Mouse (Mus musculus) heart, adult 9 months (tissue): ENCODE data around the gene Enho.

Experiments
- DNase-seq, 2 experiments: peaks; one replicate each; pipeline ENCODE4 v3.0.0; 2022; ENCODE audit warnings: low spot score in 2 of 2

The Enho gene

DNA sequence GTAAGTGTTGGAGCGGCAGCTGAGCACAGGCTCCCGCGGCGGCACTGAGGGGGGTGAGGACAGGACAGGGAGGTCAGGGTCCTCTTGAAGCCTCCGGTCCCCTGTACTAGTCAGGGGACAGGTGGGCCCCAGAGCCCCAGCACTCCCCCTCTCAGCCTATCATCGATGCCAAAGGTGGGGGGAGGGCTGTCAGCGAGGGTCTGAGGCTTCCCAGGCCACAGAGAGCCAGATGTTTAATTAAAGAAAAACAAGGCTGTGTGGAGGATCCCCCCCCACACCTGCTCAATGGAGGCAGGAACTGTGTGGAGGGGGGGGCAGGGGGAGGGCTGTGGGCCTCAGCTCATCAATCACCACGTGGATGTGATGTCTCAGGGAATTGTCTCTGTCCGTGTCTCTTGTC lies 23.5 kb upstream of the Enho start:
- no peak for DNase-seq

GRCm38 (mm10) chr4:41662723-41663122 lies 22.6 kb upstream of the Enho start:
- no peak for DNase-seq

- DNase-seq = no peak
Observed at GRCm38 (mm10) chr4:41660851-41661430, 20.8 kb upstream of the Enho start.

DNA sequence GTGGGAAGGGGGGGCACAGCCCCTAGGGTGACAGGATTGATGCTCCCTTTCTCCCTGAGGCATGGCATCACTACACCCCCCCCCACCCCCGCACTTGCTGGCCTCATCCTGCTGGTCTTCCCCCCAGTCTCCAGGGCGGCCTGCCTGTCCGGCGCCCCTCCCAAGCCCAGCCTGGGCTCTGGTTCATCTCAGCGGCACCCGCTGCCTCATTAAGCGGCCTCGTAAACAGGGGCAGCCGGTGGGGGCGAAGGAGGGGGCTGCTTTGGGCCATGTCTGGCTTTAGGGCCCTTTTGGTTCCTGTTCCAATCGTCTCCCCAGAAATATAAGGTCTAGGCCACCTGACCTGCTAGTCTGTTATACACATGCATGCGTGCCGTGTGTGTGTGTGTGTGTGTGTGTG lies 19.4 kb upstream of the Enho start:
- DNase-seq = no peak

DNA sequence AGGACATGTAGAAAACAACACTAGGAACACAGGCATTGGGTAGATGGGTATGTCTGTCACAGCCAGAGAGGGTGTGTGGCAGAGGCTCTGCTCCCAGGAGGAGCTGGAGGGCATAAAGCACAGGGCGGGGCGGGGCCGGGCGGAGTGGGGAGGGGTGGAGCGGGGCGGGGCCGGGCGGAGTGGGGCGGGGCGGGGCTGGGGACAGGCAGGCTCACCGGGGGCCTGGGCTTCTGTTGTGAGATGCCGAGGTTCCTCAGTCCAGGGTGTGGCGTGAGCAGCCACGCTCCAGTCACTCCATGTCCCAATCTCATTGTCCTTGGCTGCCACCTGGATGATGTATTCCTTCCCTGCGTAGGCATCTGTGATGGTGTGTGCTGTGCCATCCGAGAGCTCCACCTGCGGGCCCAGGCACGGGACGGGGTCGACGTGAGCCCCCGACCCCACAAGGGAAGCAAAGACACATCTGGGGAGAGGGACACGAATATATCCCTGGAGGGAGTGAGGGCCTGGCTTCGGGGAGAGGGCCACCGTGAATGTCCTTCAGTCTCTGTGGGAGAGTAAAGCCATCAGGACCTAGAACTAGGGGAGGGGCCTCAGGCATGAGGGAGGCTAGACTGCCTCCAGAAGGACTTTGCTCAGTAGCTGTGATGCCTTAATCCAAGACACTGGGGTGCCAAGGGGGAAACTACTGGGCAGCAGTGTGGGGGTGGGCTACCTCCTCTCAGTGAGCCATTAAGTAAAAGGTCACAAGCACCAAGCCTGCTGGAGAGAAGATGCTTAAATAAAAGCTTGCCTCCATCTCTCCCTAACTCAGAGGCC lies 18.7 kb upstream of the Enho start:
- DNase-seq = no peak

- DNase-seq = no peak
Observed at GRCm38 (mm10) chr4:41655525-41655924, 15.4 kb upstream of the Enho start.

- peak in 1 of 2 experiments; percentile 30 for DNase-seq
Observed at GRCm38 (mm10) chr4:41654217-41654616, 14.1 kb upstream of the Enho start.

- no peak for DNase-seq
Observed at GRCm38 (mm10) chr4:41653730-41654129, 13.6 kb upstream of the Enho start.

DNA sequence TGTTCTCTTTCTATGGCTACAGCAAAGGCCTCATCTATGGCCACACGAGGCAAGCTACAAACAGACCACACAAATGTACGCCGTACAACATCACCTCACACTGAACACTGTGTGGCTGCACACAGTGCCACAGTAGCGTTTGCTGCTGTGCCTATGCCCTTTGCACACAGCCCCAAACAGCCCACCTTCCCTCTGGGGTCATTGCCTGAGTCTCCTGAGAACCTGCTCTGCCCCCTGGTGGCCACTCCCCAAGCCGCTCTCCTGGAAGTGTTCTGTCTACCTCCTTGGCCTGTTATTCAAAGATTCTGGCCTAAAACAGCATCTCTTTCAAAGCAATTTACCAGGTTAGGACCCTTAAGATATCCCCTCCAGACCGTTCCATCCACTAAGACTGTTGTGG lies 13.2 kb upstream of the Enho start:
- peak in 1 of 2 experiments; percentile 47 for DNase-seq

DNA sequence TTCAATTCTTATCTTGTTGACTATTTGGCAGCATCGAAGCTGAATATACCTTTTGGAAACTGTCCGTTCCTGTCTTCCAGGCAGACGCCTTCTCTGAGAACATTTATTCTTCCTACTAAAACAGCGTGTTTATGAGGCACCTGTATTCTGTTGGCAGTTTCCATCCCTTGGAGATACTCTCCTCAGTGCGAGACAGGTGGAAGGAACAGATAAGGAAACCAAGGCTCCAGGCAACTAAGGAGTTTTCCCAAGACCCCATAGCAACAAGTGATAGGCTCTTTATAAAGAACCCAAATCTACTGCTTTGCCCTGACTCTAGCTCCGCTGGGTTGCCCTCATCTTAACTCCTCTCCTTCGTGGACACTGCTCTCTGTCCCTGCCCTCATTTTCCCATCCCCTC lies 8.5 kb upstream of the Enho start:
- DNase-seq = no peak

DNA sequence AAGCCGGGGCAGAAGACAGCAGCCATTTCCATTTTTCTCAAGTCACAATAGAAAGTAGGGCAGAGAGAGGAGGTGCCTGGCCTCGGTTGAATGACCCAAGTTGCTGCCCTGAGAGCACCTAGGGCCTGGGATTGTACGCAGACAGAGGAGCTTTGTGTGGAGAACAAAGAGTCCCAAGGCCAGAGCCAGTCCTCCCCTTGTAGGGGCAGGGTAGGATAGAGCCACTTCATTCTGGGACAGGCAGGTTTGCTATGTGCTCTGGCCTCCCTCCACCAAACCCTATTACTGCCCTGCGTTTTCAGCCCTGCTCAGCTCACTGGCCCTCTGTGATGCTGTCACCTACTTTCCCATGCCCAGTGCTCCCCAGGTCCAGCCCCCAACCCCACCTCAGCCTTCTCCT lies 8.0 kb upstream of the Enho start:
- no peak for DNase-seq

- no peak for DNase-seq
Observed at GRCm38 (mm10) chr4:41645488-41645887, 5.4 kb upstream of the Enho start.

DNA sequence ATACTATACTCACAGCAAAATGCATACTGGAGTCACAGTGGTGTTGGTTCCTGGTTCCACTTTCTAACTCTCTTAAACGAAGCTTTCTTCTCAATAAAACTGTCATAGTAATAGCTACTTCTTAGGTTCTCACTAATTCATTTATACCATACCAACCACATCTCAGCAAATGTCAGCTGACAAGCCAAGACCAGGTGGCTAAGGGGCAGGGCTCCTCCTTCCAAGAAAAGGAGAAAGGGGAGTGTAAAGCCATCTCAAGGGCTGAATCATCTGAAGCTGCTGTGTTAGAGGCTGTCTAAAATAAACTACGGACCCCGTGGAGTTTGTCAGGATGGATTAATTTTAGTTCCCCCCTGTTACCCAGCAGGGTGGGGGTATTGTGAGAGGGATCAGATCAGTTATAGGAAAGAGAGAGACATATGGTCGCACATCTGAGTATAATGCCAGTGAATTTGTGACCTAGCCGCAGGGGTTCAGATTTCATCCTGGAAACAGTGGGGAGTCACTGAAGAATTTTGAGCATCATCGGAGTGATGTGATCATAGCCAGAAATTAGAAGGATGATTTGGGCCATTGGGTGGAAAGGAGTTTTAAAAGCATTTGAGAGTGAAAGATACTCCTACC lies 1.2 kb upstream of the Enho start:
- no peak for DNase-seq

GRCm38 (mm10) chr4:41639214-41639841 lies 796 bp downstream of the Enho start:
- DNase-seq = no peak

- DNase-seq = no peak
Observed at GRCm38 (mm10) chr4:41638828-41639213, 1.3 kb downstream of the Enho start.

DNA sequence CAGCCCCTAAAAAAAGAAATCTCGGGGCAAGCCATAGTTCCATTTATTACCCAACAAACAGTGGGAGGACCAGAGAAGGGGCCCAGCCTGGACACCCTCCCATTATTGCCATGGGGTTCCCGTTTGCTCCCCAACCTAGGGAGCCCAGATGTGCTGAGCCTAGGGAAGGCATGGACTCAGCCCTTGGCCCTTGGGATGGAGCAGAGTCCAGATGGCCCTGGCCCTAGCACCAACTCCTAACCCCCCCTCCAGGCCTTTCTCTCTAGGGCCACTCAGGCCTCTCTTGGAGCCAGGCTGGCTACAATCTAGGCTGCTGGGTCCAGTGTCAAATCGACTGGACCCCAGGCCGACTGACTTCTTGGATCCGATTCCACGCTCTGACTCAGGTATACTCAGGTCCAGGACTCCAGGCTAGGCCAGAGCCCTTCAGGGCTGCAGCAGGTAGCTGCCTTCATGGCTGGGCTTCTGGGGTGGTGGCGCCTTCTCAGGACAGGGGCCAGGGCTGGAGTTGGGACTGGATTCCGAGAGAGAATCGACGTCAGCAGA lies 1.9 kb downstream of the Enho start:
- no peak for DNase-seq

GRCm38 (mm10) chr4:41636882-41637635 lies 3.1 kb downstream of the Enho start:
- no peak for DNase-seq

GRCm38 (mm10) chr4:41636366-41636765 lies 3.8 kb downstream of the Enho start:
- no peak for DNase-seq

- DNase-seq = no peak
Observed at GRCm38 (mm10) chr4:41635906-41636305, 4.2 kb downstream of the Enho start.

DNA sequence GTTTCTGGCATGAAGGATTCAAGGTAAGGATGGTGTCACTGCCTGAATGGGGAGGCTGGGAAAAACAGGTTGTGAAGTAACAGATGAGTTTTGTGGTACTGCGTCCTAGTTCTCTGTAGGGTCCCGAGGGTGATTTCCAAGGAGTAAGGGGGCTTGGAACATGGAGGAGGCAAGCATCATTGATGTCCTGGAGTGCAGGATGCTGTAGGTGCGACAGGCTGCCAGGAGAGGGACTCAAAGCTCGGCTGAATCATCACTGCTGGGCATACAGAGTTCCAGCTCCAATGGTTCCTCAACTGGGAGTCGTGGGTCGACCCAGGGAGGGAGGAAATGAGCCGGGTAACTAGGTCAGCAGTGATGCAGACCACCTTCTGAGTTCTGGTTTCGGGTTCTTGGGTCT lies 4.9 kb downstream of the Enho start:
- DNase-seq = no peak

GRCm38 (mm10) chr4:41634631-41635030 lies 5.5 kb downstream of the Enho start:
- DNase-seq = no peak

DNA sequence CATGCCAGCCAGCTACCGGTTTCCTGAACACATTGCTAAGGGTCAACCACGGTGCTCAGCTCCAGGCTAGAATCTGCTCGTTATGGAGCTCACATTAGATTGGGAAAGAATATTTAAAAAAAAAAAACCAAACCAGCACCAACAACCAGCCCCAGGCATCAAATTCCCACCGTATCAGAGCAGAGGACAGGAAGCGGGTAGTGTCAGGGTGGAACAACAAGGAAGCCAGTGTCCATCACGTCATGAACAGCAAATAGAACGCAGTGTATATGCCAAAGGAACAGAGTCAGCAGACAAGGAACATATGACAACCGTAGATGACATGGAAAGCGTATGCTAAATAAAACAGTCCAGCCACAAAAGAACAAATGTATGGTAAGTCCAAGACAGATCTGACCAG lies 7.1 kb downstream of the Enho start:
- no peak for DNase-seq
